Comparison of ENCODE assay signal across 22 mouse cellular contexts in genomic region chr11:7427771-7428170, GRCm38 (mm10).
"Had no signal": no experiment of that assay in that cellular context is flagged by ENCODE, and none has a peak within 500 bp of the region (broad histone marks: within the 10 kb centered on the region; RNA-seq: fewer than 3 reads in every experiment).

No protein-coding gene starts in this region.

- DNase-seq: forebrain, postnatal 0 days; gastrocnemius, postnatal 14 days; gastrocnemius, postnatal 36 days; heart, postnatal 14 days; heart, postnatal 36 days; kidney, adult 11 months; kidney, adult 2 months; kidney, adult 9 months; kidney, postnatal 14 days; kidney, postnatal 36 days; layer of hippocampus, adult 9-11 months; layer of hippocampus, postnatal 36 days; left cerebral cortex, postnatal 4 days had no signal

- H3K4me3 ChIP-seq: heart, embryonic 13.5 days; heart, embryonic 15.5 days; hindbrain, embryonic 13.5 days; hindbrain, embryonic 15.5 days; limb, embryonic 13.5 days; limb, embryonic 15.5 days had no signal

- H3K9ac ChIP-seq: forebrain, postnatal 0 days; heart, embryonic 13.5 days; heart, embryonic 15.5 days; hindbrain, embryonic 13.5 days; hindbrain, embryonic 15.5 days; limb, embryonic 13.5 days; limb, embryonic 15.5 days had no signal

- H3K9me3 ChIP-seq: heart, embryonic 13.5 days; heart, embryonic 15.5 days; hindbrain, embryonic 13.5 days; hindbrain, embryonic 15.5 days; limb, embryonic 13.5 days; limb, embryonic 15.5 days had no signal

- H3K4me2 ChIP-seq: heart, embryonic 11.5 days; heart, embryonic 13.5 days; heart, embryonic 15.5 days; hindbrain, embryonic 13.5 days; hindbrain, embryonic 15.5 days; limb, embryonic 13.5 days; limb, embryonic 15.5 days had no signal

- ATAC-seq: forebrain, postnatal 0 days; hindbrain, postnatal 0 days; intestine, embryonic 16.5 days had no signal

- H3K27ac ChIP-seq: heart, embryonic 13.5 days; heart, embryonic 15.5 days; hindbrain, embryonic 13.5 days; hindbrain, embryonic 15.5 days; hindbrain, postnatal 0 days; limb, embryonic 13.5 days; limb, embryonic 15.5 days had no signal

- H3K27me3 ChIP-seq: heart, embryonic 13.5 days; heart, embryonic 15.5 days; hindbrain, embryonic 13.5 days; hindbrain, embryonic 15.5 days; limb, embryonic 13.5 days; limb, embryonic 15.5 days had no signal

- H3K36me3 ChIP-seq: heart, embryonic 13.5 days; heart, embryonic 15.5 days; hindbrain, embryonic 13.5 days; hindbrain, embryonic 15.5 days; limb, embryonic 13.5 days; limb, embryonic 15.5 days had no signal
